Mouse (Mus musculus) neural tube, embryonic 15.5 days (tissue): ENCODE data around the gene Otoa. TPM values are rescaled to one million over a fixed set of nuclear protein-coding genes. Genes with fewer than 3 reads are reported as not detected.
A peak's percentile ranks its signal among the peaks of the same experiment; 100 is the strongest.

Experiments
- ATAC-seq: fragments of 200-750 bp; cut with Nextera tagmentation; 2 replicates; pipeline ENCODE4 v1.8.0; 2017; ENCODE audit warnings: mild to moderate bottlenecking, moderate TSS enrichment, moderate library complexity; ENCODE audit not compliant: low FRiP score
- H3K27ac ChIP-seq: fragments of 300-500 bp; sonication (generic); replicated peaks from 2 replicates; pipeline ENCODE4 v1.5.1; 2015; ENCODE audit warnings: mild to moderate bottlenecking, inconsistent platforms
- H3K27me3 ChIP-seq: fragments of 300-500 bp; sonication (generic); replicated peaks from 2 replicates; pipeline ENCODE4 v1.6.1; 2015; ENCODE audit warnings: inconsistent platforms
- H3K36me3 ChIP-seq: fragments of 300-500 bp; sonication (generic); 2 replicates; pipeline ENCODE4 v1.6.1; 2015; ENCODE audit warnings: inconsistent platforms
- H3K4me1 ChIP-seq: fragments of 300-500 bp; sonication (generic); 2 replicates; pipeline ENCODE4 v1.6.1; 2015; ENCODE audit warnings: inconsistent platforms
- H3K4me2 ChIP-seq: fragments of 300-500 bp; sonication (generic); 2 replicates; pipeline ENCODE4 v1.6.1; 2015; ENCODE audit warnings: inconsistent platforms, mild to moderate bottlenecking, moderate library complexity
- H3K4me3 ChIP-seq: fragments of 300-500 bp; sonication (generic); replicated peaks from 2 replicates; pipeline ENCODE4 v1.5.1; 2015; ENCODE audit warnings: mild to moderate bottlenecking, inconsistent platforms
- H3K9ac ChIP-seq: fragments of 300-500 bp; sonication (generic); replicated peaks from 2 replicates; pipeline ENCODE4 v1.6.1; 2015; ENCODE audit warnings: mild to moderate bottlenecking, inconsistent platforms
- H3K9me3 ChIP-seq: fragments of 300-500 bp; sonication (generic); replicated peaks from 2 replicates; pipeline ENCODE4 v1.6.1; 2016; ENCODE audit warnings: inconsistent platforms
- WGBS: fragments of 180-500 bp; shearing (Covaris S2); methylation state at CpG from one replicate; pipeline ENCODE4 v1.1.7; 2015; ENCODE audit warnings: mixed read lengths; 5-methylcytosine and 5-hydroxymethylcytosine counted together
- polyA plus RNA-seq: library from polyadenylated mRNA; unstranded; fragments of >200 nt; fragmentation: Nextera tagmentation; extraction: Ambion mirVana; gene quantifications from 2 replicates; pipeline ENCODE4 v1.2.1, GENCODE M21; 2015

Otoa gene
- 0.11 and 0.31 TPM in 2 replicates for polyA plus RNA-seq

DNA sequence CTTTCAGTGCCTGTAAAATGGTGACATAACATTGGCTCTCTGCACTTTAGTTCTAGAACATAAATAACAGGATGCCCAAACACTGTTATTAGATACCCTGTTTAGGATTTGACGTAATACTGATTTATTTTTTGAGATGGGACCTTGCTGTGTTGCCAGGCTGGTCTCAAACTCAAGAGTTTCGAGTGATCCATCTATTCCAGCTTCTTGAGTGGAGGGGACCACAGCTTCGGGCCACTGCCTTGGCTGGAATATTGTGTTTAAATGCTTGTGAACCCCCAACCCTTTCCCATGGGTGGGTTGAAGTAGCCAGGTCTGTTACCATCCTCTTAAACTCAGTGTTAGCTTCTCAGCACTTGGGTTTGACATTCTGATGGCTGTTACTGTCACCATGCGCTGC lies at the start of gene Otoa:
Otoa (plus strand) TSS at position 301 of the 400 bp plus-strand sequence.
- Histone ChIP-seq H3K4me3 (no peak within 1 kb of the TSS), H3K27me3 (no peaks in the 10 kb centered on the region), H3K4me1 (peaks cover 19% of the 10 kb centered on the region), H3K36me3 (peaks cover 8% of the 10 kb centered on the region; the same call in 1 of the 2 replicates), H3K27ac (no peak within 1 kb of the TSS), H3K9me3 (no peaks in the 10 kb centered on the region), H3K9ac (no peak within 1 kb of the TSS), H3K4me2 (no peak within 1 kb of the TSS)
- ATAC-seq: no peak
- 89% methylated on average over 4 of the region's 4 CpGs for WGBS

- peaks cover 31% of the 10 kb centered on the region for H3K4me1 ChIP-seq
- peak; percentile 96 for ATAC-seq
- H3K27ac ChIP-seq: peak within 1 kb of the TSS; percentile 98
- H3K27me3 ChIP-seq: peaks cover 15% of the 10 kb centered on the region
- peak within 1 kb of the TSS; percentile 86 for H3K4me2 ChIP-seq
- peak within 1 kb of the TSS; percentile 99 for H3K9ac ChIP-seq
- H3K36me3 ChIP-seq: no peaks in the 10 kb centered on the region
- WGBS: 2% methylated on average over 33 of the region's 43 CpGs
- no peaks in the 10 kb centered on the region for H3K9me3 ChIP-seq
- peak within 1 kb of the TSS; percentile 97 for H3K4me3 ChIP-seq
These were observed 47.4 kb upstream of the Otoa start, which contains the start of gene Mettl9 for GRCm38 (mm10) chr7:121033856-121034652. Gene Mettl9 (plus strand): TSS chr7:121034445.

DNA sequence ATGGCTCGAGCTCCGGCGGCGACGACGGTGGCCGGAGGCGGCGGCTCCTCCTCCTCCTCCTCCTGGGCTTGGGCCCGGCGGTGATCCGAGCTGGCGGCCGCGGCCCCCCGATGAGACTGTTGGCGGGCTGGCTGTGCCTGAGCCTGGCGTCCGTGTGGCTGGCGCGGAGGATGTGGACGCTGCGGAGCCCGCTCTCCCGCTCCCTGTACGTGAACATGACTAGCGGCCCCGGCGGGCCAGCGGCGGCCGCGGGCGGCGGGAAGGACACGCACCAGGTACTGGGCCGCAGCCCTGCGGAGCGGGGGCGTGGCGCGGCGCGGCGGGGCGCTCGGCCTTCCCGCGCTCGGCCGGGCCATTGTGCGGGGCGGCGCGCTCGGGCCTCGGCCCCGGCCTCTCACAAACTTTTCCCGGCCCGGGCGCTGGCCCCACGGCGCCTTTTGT lies 46.7 kb upstream of the Otoa start:
- peak overlapping the region; percentile 98 for H3K27ac ChIP-seq
- H3K4me1 ChIP-seq: peaks cover 36% of the 10 kb centered on the region
- under 1% methylated on average over 53 of the region's 63 CpGs for WGBS
- peak; percentile 82 for ATAC-seq
- H3K9ac ChIP-seq: peak overlapping the region; percentile 99
- H3K27me3 ChIP-seq: peaks cover 15% of the 10 kb centered on the region
- no peaks in the 10 kb centered on the region for H3K36me3 ChIP-seq
- H3K4me3 ChIP-seq: peak overlapping the region; percentile 97
- peak overlapping the region; percentile 86 for H3K4me2 ChIP-seq
- no peaks in the 10 kb centered on the region for H3K9me3 ChIP-seq

GRCm38 (mm10) chr7:121035161-121035721 lies 46.2 kb upstream of the Otoa start:
- peaks cover 14% of the 10 kb centered on the region for H3K27me3 ChIP-seq
- ATAC-seq: no peak
- H3K4me2 ChIP-seq: peak overlapping the region; percentile 86
- peak overlapping the region; percentile 99 for H3K9ac ChIP-seq
- H3K9me3 ChIP-seq: no peaks in the 10 kb centered on the region
- H3K4me3 ChIP-seq: peak overlapping the region; percentile 97
- no peaks in the 10 kb centered on the region for H3K36me3 ChIP-seq
- H3K27ac ChIP-seq: peak overlapping the region; percentile 98
- WGBS: 0% methylated on average over 24 of the region's 24 CpGs
- H3K4me1 ChIP-seq: peaks cover 41% of the 10 kb centered on the region

DNA sequence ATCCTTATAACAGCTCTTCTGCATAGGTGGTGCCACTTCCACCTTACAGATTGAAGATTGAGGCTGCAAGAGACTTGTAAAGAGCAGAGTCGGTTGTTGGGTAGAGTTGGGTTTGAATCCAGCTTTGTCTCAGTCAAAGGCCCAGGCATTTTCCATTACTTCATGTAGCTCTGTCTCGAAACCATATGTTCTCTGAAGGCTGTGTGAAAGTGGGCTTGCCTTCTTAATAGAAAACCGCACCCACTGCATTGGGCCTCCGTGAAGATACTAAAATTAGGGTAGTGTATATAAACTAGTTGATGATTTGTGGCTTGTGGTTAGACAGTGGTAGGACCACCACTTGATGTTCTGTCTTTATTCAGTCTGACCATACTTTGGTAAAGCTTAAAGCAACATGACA lies 40.9 kb upstream of the Otoa start:
- H3K36me3 ChIP-seq: no peaks in the 10 kb centered on the region
- H3K9ac ChIP-seq: no peak overlapping the region
- H3K9me3 ChIP-seq: no peaks in the 10 kb centered on the region
- WGBS: 92% methylated on average over 4 of the region's 4 CpGs
- H3K4me1 ChIP-seq: peaks cover 53% of the 10 kb centered on the region
- H3K27me3 ChIP-seq: no peaks in the 10 kb centered on the region
- H3K4me2 ChIP-seq: no peak overlapping the region
- ATAC-seq: no peak
- no peak overlapping the region for H3K4me3 ChIP-seq
- H3K27ac ChIP-seq: no peak overlapping the region

GRCm38 (mm10) chr7:121041989-121042388 lies 39.5 kb upstream of the Otoa start:
- no peaks in the 10 kb centered on the region for H3K9me3 ChIP-seq
- H3K4me2 ChIP-seq: no peak overlapping the region
- H3K36me3 ChIP-seq: no peaks in the 10 kb centered on the region
- no peak for ATAC-seq
- no peak overlapping the region for H3K27ac ChIP-seq
- H3K4me3 ChIP-seq: no peak overlapping the region
- H3K4me1 ChIP-seq: peaks cover 41% of the 10 kb centered on the region
- WGBS: 78% methylated on average over 1 of the region's 1 CpGs
- H3K27me3 ChIP-seq: no peaks in the 10 kb centered on the region
- H3K9ac ChIP-seq: no peak overlapping the region

DNA sequence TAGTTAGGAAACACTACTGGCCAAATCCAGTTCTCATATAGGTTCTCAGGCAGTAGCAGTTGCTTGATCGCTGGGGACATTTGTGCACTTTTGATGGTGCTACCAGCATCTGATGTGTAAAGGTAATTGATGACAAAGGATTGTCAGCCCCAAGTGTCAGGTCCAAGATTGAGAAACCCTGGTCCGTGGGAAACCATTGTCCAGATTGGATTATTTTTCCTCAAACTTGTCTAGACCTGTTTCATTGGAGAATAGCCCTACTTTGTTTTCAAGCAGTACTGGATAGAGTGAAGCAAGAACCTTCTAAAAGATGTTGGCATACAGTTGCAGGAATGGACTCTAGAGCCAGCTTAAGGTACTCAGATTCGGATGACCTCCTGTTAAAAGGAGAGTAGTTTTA lies 38.4 kb upstream of the Otoa start:
- H3K4me1 ChIP-seq: peaks cover 31% of the 10 kb centered on the region
- H3K9me3 ChIP-seq: no peaks in the 10 kb centered on the region
- no peak overlapping the region for H3K27ac ChIP-seq
- H3K4me3 ChIP-seq: no peak overlapping the region
- no peaks in the 10 kb centered on the region for H3K27me3 ChIP-seq
- no peaks in the 10 kb centered on the region for H3K36me3 ChIP-seq
- H3K9ac ChIP-seq: no peak overlapping the region
- no peak overlapping the region for H3K4me2 ChIP-seq
- 94% methylated on average over 3 of the region's 3 CpGs for WGBS
- no peak for ATAC-seq

DNA sequence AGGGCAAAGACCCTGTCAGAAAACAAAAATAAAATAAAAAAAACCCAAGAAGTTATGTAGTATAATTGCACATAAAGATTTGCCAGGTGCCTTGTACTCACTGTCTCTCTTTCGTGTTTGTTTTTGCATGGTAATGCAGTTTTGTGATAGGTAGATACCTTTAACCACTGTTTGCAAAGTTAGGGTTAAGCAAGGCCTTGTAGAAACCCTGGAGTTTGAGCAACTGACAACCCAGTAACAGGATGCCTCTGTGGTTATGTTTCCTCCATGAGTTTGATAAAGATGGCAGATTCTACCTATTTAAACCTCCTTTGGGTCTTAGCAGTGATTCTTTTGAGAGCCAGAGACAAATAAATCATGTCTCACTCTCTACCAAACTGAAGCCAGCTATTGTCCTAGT lies 37.9 kb upstream of the Otoa start:
- no peaks in the 10 kb centered on the region for H3K27me3 ChIP-seq
- H3K4me3 ChIP-seq: no peak overlapping the region
- peaks cover 31% of the 10 kb centered on the region for H3K4me1 ChIP-seq
- no peak overlapping the region for H3K9ac ChIP-seq
- H3K9me3 ChIP-seq: no peaks in the 10 kb centered on the region
- H3K4me2 ChIP-seq: no peak overlapping the region
- H3K27ac ChIP-seq: no peak overlapping the region
- H3K36me3 ChIP-seq: no peaks in the 10 kb centered on the region
- 94% methylated on average over 1 of the region's 1 CpGs for WGBS
- no peak for ATAC-seq

DNA sequence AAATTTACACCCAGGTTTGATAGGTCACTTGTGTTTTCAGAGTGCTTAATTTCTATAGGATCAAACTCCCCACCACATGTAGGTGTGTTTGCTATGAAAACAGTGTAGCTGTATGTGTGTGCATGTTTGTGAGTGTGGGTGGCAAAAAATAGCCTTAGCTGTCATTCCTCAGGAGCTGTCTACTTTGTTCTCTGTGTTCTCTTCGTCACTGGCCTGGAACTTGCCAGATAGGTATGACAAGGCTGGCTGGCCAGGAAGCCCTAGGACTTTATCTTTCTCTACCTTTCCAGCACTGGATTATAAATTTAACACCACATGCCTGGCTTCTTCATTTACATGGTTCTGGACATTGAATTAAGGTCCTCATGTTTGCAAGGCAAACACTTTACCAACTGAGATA lies 37.2 kb upstream of the Otoa start:
- Histone ChIP-seq H3K4me1 (peaks cover 29% of the 10 kb centered on the region), H3K9ac (no peak overlapping the region), H3K36me3 (no peaks in the 10 kb centered on the region), H3K4me2 (no peak overlapping the region), H3K9me3 (no peaks in the 10 kb centered on the region), H3K27ac (no peak overlapping the region), H3K4me3 (no peak overlapping the region), H3K27me3 (no peaks in the 10 kb centered on the region)
- no peak for ATAC-seq
- 85% methylated on average over 1 of the region's 1 CpGs for WGBS

- Histone ChIP-seq H3K27me3 (no peaks in the 10 kb centered on the region), H3K4me1 (peaks cover 16% of the 10 kb centered on the region), H3K36me3 (0 out of 2 replicates have a peak, but pooled peaks cover 3% of the 10 kb centered on the region), H3K27ac (no peak overlapping the region), H3K9ac (no peak overlapping the region), H3K4me2 (no peak overlapping the region), H3K9me3 (no peaks in the 10 kb centered on the region), H3K4me3 (no peak overlapping the region)
- WGBS: 87% methylated on average over 6 of the region's 6 CpGs
- ATAC-seq: no peak
These were observed 35.6 kb upstream of the Otoa start for GRCm38 (mm10) chr7:121045671-121046453.

- no peak overlapping the region for H3K27ac ChIP-seq
- H3K9me3 ChIP-seq: no peaks in the 10 kb centered on the region
- no peak overlapping the region for H3K4me3 ChIP-seq
- peaks cover 11% of the 10 kb centered on the region for H3K36me3 ChIP-seq
- H3K4me2 ChIP-seq: no peak overlapping the region
- ATAC-seq: no peak
- WGBS: 98% methylated on average over 2 of the region's 2 CpGs
- no peaks in the 10 kb centered on the region for H3K27me3 ChIP-seq
- no peak overlapping the region for H3K9ac ChIP-seq
- peaks cover 15% of the 10 kb centered on the region; the same call in 1 of the 2 replicates for H3K4me1 ChIP-seq
These were observed 33.8 kb upstream of the Otoa start for GRCm38 (mm10) chr7:121047624-121048023.
